Mouse (Mus musculus) testis, adult 2 months (tissue): Measurements from ENCODE around the gene Nf1. TPM values are rescaled to one million over a fixed set of nuclear protein-coding genes. Genes with fewer than 3 reads are reported as not detected.

Experiments used
- H3K27ac ChIP-seq: fragments of 200-500 bp; 2 replicates; pipeline ENCODE4 v1.5.1; 2012; ENCODE audit warnings: low read depth, low read length; ENCODE audit not compliant: control insufficient read depth, insufficient read depth
- H3K27me3 ChIP-seq: fragments of 200-500 bp; 2 replicates; pipeline ENCODE4 v1.6.1; 2012; ENCODE audit warnings: mild to moderate bottlenecking, low read length, moderate library complexity; ENCODE audit not compliant: control insufficient read depth, insufficient read depth
- H3K36me3 ChIP-seq: fragments of 200-500 bp; 2 replicates; pipeline ENCODE4 v1.6.1; 2012; ENCODE audit warnings: mild to moderate bottlenecking, low read length; ENCODE audit not compliant: control insufficient read depth, insufficient read depth
- H3K4me1 ChIP-seq: fragments of 200-500 bp; 2 replicates; pipeline ENCODE4 v1.6.1; 2012; ENCODE audit warnings: low read length; ENCODE audit not compliant: control insufficient read depth, insufficient read depth
- H3K4me3 ChIP-seq: fragments of 200-500 bp; 2 replicates; pipeline ENCODE4 v1.5.1; 2012; ENCODE audit warnings: low read depth, mild to moderate bottlenecking, low read length, moderate library complexity, mixed read lengths; ENCODE audit not compliant: control insufficient read depth
- CTCF ChIP-seq: fragments of 200-500 bp; IDR thresholded peaks from 2 replicates; pipeline ENCODE4 v1.5.1; 2012; ENCODE audit warnings: low read depth, mild to moderate bottlenecking, inconsistent platforms, low read length, moderate library complexity; ENCODE audit not compliant: control insufficient read depth, insufficient read depth, insufficient replicate concordance
- POLR2A ChIP-seq: fragments of 200-500 bp; IDR thresholded peaks from 2 replicates; pipeline ENCODE4 v1.6.1; 2012; ENCODE audit warnings: low read depth, mild to moderate bottlenecking, inconsistent platforms, low read length, moderate library complexity; ENCODE audit not compliant: control insufficient read depth
- polyA plus RNA-seq: library from polyadenylated mRNA; depleted of rRNA; stranded (reverse); fragments of >200 nt; gene quantifications from 2 replicates; pipeline ENCODE4 v1.2.3, GENCODE M21; 2012

The Nf1 gene
- polyA plus RNA-seq, 1 experiment: 29.3 TPM

- H3K36me3 ChIP-seq: no peaks in the 10 kb centered on the region
- no peak overlapping the region for H3K27ac ChIP-seq
- H3K27me3 ChIP-seq: no peaks in the 10 kb centered on the region
- H3K4me3 ChIP-seq: no peak overlapping the region
- no peaks in the 10 kb centered on the region; the same call in none of the 2 replicates for H3K4me1 ChIP-seq
- TF ChIP-seq POLR2A (no peak), CTCF (no peak)
Measured at GRCm38 (mm10) chr11:79307560-79308200, 31.8 kb upstream of the Nf1 start.

GRCm38 (mm10) chr11:79310467-79310866, 29.0 kb upstream of the Nf1 start:
- Histone ChIP-seq H3K36me3 (no peaks in the 10 kb centered on the region), H3K27me3 (no peaks in the 10 kb centered on the region), H3K4me3 (no peak overlapping the region), H3K27ac (no peak overlapping the region), H3K4me1 (no peaks in the 10 kb centered on the region; the same call in none of the 2 replicates)
- TF ChIP-seq POLR2A (no peak), CTCF (no peak)

- TF ChIP-seq CTCF (no peak), POLR2A (no peak)
- Histone ChIP-seq H3K4me1 (no peaks in the 10 kb centered on the region), H3K4me3 (no peak overlapping the region), H3K27ac (no peak overlapping the region), H3K27me3 (no peaks in the 10 kb centered on the region), H3K36me3 (no peaks in the 10 kb centered on the region)
Measured at GRCm38 (mm10) chr11:79316807-79317345, 22.6 kb upstream of the Nf1 start.

- Histone ChIP-seq H3K4me3 (no peak overlapping the region), H3K27me3 (no peaks in the 10 kb centered on the region), H3K4me1 (no peaks in the 10 kb centered on the region), H3K27ac (no peak overlapping the region), H3K36me3 (no peaks in the 10 kb centered on the region)
- TF ChIP-seq CTCF (no peak), POLR2A (no peak)
Measured at GRCm38 (mm10) chr11:79319807-79320206, 19.7 kb upstream of the Nf1 start.

- H3K27ac ChIP-seq: no peak overlapping the region
Measured at GRCm38 (mm10) chr11:79323985-79324685, 15.4 kb upstream of the Nf1 start.

GRCm38 (mm10) chr11:79325663-79326062, 13.8 kb upstream of the Nf1 start:
- Histone ChIP-seq H3K4me3 (no peak overlapping the region), H3K27me3 (no peaks in the 10 kb centered on the region)
- TF ChIP-seq CTCF: no peak

More at GRCm38 (mm10) chr11:79323985-79324685, 15.4 kb upstream of the Nf1 start:
- Histone ChIP-seq H3K4me1 (no peaks in the 10 kb centered on the region), H3K36me3 (no peaks in the 10 kb centered on the region), H3K4me3 (no peak overlapping the region), H3K27me3 (no peaks in the 10 kb centered on the region)
- TF ChIP-seq POLR2A: no peak

GRCm38 (mm10) chr11:79327106-79327505, 12.4 kb upstream of the Nf1 start:
- Histone ChIP-seq H3K4me3 (no peak overlapping the region), H3K4me1 (no peaks in the 10 kb centered on the region), H3K36me3 (no peaks in the 10 kb centered on the region), H3K27me3 (no peaks in the 10 kb centered on the region), H3K27ac (no peak overlapping the region)
- TF ChIP-seq POLR2A (no peak), CTCF (no peak)

More at GRCm38 (mm10) chr11:79325663-79326062, 13.8 kb upstream of the Nf1 start:
- H3K4me1 ChIP-seq: no peaks in the 10 kb centered on the region
- no peak overlapping the region for H3K27ac ChIP-seq
- no peaks in the 10 kb centered on the region for H3K36me3 ChIP-seq

- TF ChIP-seq POLR2A: no peak
- no peak for TF ChIP-seq CTCF
- H3K27me3 ChIP-seq: no peaks in the 10 kb centered on the region
- no peak overlapping the region for H3K27ac ChIP-seq
- no peaks in the 10 kb centered on the region for H3K36me3 ChIP-seq
- no peak overlapping the region for H3K4me3 ChIP-seq
- no peaks in the 10 kb centered on the region for H3K4me1 ChIP-seq
Measured at GRCm38 (mm10) chr11:79328060-79328459, 11.4 kb upstream of the Nf1 start.
